Mouse (Mus musculus): ENCODE data around the gene 6330409D20Rik. TPM values are rescaled to one million over a fixed set of nuclear protein-coding genes. Genes with fewer than 3 reads are reported as not detected.

6330409D20Rik gene
- polyA plus RNA-seq, 1 experiment from 2014 or later = 0.18 TPM

- Histone ChIP-seq H3K4me3 (ENCODE audit: low read depth, low read length) (peak overlapping the region; percentile 37), H3K27me3 (replicated peaks; ENCODE audit: control insufficient read depth, insufficient read depth, low read length) (peaks cover 23% of the 10 kb centered on the region), H3K4me2 (replicated peaks; ENCODE audit: low read depth) (peak overlapping the region; percentile 70), H3K4me1 (replicated peaks; ENCODE audit: control insufficient read depth, insufficient read depth, low read length) (no peaks in the 10 kb centered on the region), H3K36me3 (ENCODE audit: control insufficient read depth, insufficient read depth) (0 out of 2 replicates have a peak, but pooled peaks cover 8% of the 10 kb centered on the region), H3K27ac (ENCODE audit: low read depth, low read length) (no peak overlapping the region), H3K9ac (ENCODE audit: low read depth, low read length) (peak overlapping the region; percentile 11; the same call in 1 of the 2 replicates), H3K9me3 (ENCODE audit: control insufficient read depth) (no peaks in the 10 kb centered on the region)
- TF ChIP-seq CTCF (IDR thresholded peaks at IDR 0.05; ENCODE audit: low read depth) = peak; percentile 14; the same call in 1 of the 2 replicates
- ATAC-seq = 0 out of 2 replicates have a peak, but pooled peaks have one; percentile 17
- 10% methylated on average over 56 of the region's 58 CpGs for WGBS
Observed at GRCm38 (mm10) chr2:32741273-32742172, 707 bp upstream of the 6330409D20Rik start.

GRCm38 (mm10) chr2:32739311-32739710 is 1.5 kb downstream of the 6330409D20Rik start:
- TF ChIP-seq CTCF (IDR thresholded peaks at IDR 0.05; ENCODE audit: low read depth) = no peak
- H3K27me3 ChIP-seq (replicated peaks; ENCODE audit: control insufficient read depth, insufficient read depth, low read length) = peaks cover 23% of the 10 kb centered on the region
- no peak overlapping the region for H3K4me2 ChIP-seq (replicated peaks; ENCODE audit: low read depth)
- ATAC-seq = no peak
- H3K9ac ChIP-seq (ENCODE audit: low read depth, low read length) = no peak overlapping the region
- no peak overlapping the region for H3K4me3 ChIP-seq (ENCODE audit: low read depth, low read length)
- no peaks in the 10 kb centered on the region for H3K36me3 ChIP-seq (ENCODE audit: control insufficient read depth, insufficient read depth)
- H3K4me1 ChIP-seq (replicated peaks; ENCODE audit: control insufficient read depth, insufficient read depth, low read length) = no peaks in the 10 kb centered on the region
- WGBS = 63% methylated on average over 4 of the region's 4 CpGs
- H3K27ac ChIP-seq (ENCODE audit: low read depth, low read length) = no peak overlapping the region
- no peaks in the 10 kb centered on the region for H3K9me3 ChIP-seq (ENCODE audit: control insufficient read depth)

GRCm38 (mm10) chr2:32737008-32737407 is 3.8 kb downstream of the 6330409D20Rik start:
- no peak for ATAC-seq
- Histone ChIP-seq H3K27me3 (replicated peaks; ENCODE audit: control insufficient read depth, insufficient read depth, low read length) (peaks cover 16% of the 10 kb centered on the region), H3K27ac (ENCODE audit: low read depth, low read length) (no peak overlapping the region), H3K9me3 (ENCODE audit: control insufficient read depth) (no peaks in the 10 kb centered on the region), H3K9ac (ENCODE audit: low read depth, low read length) (no peak overlapping the region), H3K4me1 (replicated peaks; ENCODE audit: control insufficient read depth, insufficient read depth, low read length) (no peaks in the 10 kb centered on the region), H3K36me3 (ENCODE audit: control insufficient read depth, insufficient read depth) (no peaks in the 10 kb centered on the region), H3K4me3 (ENCODE audit: low read depth, low read length) (no peak overlapping the region), H3K4me2 (replicated peaks; ENCODE audit: low read depth) (no peak overlapping the region)
- TF ChIP-seq CTCF (IDR thresholded peaks at IDR 0.05; ENCODE audit: low read depth) = 0 out of 2 replicates have a peak, but pooled peaks have one; percentile 13
- 62% methylated on average over 6 of the region's 6 CpGs for WGBS

- Histone ChIP-seq H3K27ac (ENCODE audit: low read depth, low read length) (no peak overlapping the region), H3K4me3 (ENCODE audit: low read depth, low read length) (no peak overlapping the region), H3K9me3 (ENCODE audit: control insufficient read depth) (no peaks in the 10 kb centered on the region), H3K9ac (ENCODE audit: low read depth, low read length) (no peak overlapping the region; the same call in 1 of the 2 replicates), H3K4me1 (replicated peaks; ENCODE audit: control insufficient read depth, insufficient read depth, low read length) (no peaks in the 10 kb centered on the region), H3K36me3 (ENCODE audit: control insufficient read depth, insufficient read depth) (no peaks in the 10 kb centered on the region), H3K27me3 (replicated peaks; ENCODE audit: control insufficient read depth, insufficient read depth, low read length) (peaks cover 10% of the 10 kb centered on the region), H3K4me2 (replicated peaks; ENCODE audit: low read depth) (no peak overlapping the region)
- no peak for TF ChIP-seq CTCF (IDR thresholded peaks at IDR 0.05; ENCODE audit: low read depth)
- ATAC-seq = peak; percentile 49; the same call in 1 of the 2 replicates
- WGBS = 41% methylated on average over 3 of the region's 3 CpGs
Observed at GRCm38 (mm10) chr2:32736306-32736829, 4.4 kb downstream of the 6330409D20Rik start.

GRCm38 (mm10) chr2:32734933-32735332 is 5.9 kb downstream of the 6330409D20Rik start:
- H3K36me3 ChIP-seq (ENCODE audit: control insufficient read depth, insufficient read depth) = no peaks in the 10 kb centered on the region
- no peaks in the 10 kb centered on the region for H3K9me3 ChIP-seq (ENCODE audit: control insufficient read depth)
- no peak overlapping the region for H3K4me3 ChIP-seq (ENCODE audit: low read depth, low read length)
- peaks cover 5% of the 10 kb centered on the region; the same call in 1 of the 2 replicates for H3K27me3 ChIP-seq (replicated peaks; ENCODE audit: control insufficient read depth, insufficient read depth, low read length)
- no peak for TF ChIP-seq CTCF (IDR thresholded peaks at IDR 0.05; ENCODE audit: low read depth)
- no peak overlapping the region for H3K4me2 ChIP-seq (replicated peaks; ENCODE audit: low read depth)
- no peaks in the 10 kb centered on the region for H3K4me1 ChIP-seq (replicated peaks; ENCODE audit: control insufficient read depth, insufficient read depth, low read length)
- 65% methylated on average over 4 of the region's 4 CpGs for WGBS
- H3K27ac ChIP-seq (ENCODE audit: low read depth, low read length) = no peak overlapping the region
- H3K9ac ChIP-seq (ENCODE audit: low read depth, low read length) = no peak overlapping the region
- ATAC-seq = no peak

- no peak for TF ChIP-seq CTCF (IDR thresholded peaks at IDR 0.05; ENCODE audit: low read depth)
- Histone ChIP-seq H3K27ac (ENCODE audit: low read depth, low read length) (no peak overlapping the region), H3K4me3 (ENCODE audit: low read depth, low read length) (no peak overlapping the region), H3K9ac (ENCODE audit: low read depth, low read length) (no peak overlapping the region), H3K4me2 (replicated peaks; ENCODE audit: low read depth) (no peak overlapping the region), H3K27me3 (replicated peaks; ENCODE audit: control insufficient read depth, insufficient read depth, low read length) (0 out of 2 replicates have a peak, but pooled peaks cover under 1% of the 10 kb centered on the region), H3K36me3 (ENCODE audit: control insufficient read depth, insufficient read depth) (no peaks in the 10 kb centered on the region), H3K4me1 (replicated peaks; ENCODE audit: control insufficient read depth, insufficient read depth, low read length) (no peaks in the 10 kb centered on the region), H3K9me3 (ENCODE audit: control insufficient read depth) (no peaks in the 10 kb centered on the region)
- 41% methylated on average over 4 of the region's 4 CpGs for WGBS
- no peak for ATAC-seq
Observed at GRCm38 (mm10) chr2:32734480-32734879, 6.3 kb downstream of the 6330409D20Rik start.

Data from intestine, postnatal 0 days (tissue).